Mouse (Mus musculus) thymus, adult 18-20 months (tissue): ENCODE results near the gene AC161166.1.

Experiments used
- DNase-seq, 2 experiments: peaks; one replicate each; pipeline ENCODE4 v3.0.0; 2022; ENCODE audit warnings: mixed read lengths in 2 of 2

AC161166.1 gene

GRCm38 (mm10) chr7:24512355-24512754, at the start of gene AC161166.1:
AC161166.1 (minus strand) TSS chr7:24512455.
- DNase-seq = no peak

GRCm38 (mm10) chr7:24561450-24561849, 49.2 kb upstream of the AC161166.1 start:
- no peak for DNase-seq

GRCm38 (mm10) chr7:24555786-24556185, 43.5 kb upstream of the AC161166.1 start:
- DNase-seq = no peak

GRCm38 (mm10) chr7:24551985-24552759, 39.9 kb upstream of the AC161166.1 start:
- DNase-seq = no peak

GRCm38 (mm10) chr7:24547534-24548036, 35.3 kb upstream of the AC161166.1 start:
- no peak for DNase-seq

- DNase-seq = peak; percentile 96 to 97
Observed at GRCm38 (mm10) chr7:24546634-24547389, 34.6 kb upstream of the AC161166.1 start.

- no peak for DNase-seq
Observed at GRCm38 (mm10) chr7:24546068-24546614, 33.9 kb upstream of the AC161166.1 start, which contains the start of the genes Pinlyp and Xrcc1. Pinlyp (minus strand) TSS chr7:24546118. Xrcc1 (plus strand) TSS chr7:24546289.

- DNase-seq = no peak
Observed at GRCm38 (mm10) chr7:24544506-24544905, 32.3 kb upstream of the AC161166.1 start.

GRCm38 (mm10) chr7:24539686-24540085, 27.4 kb upstream of the AC161166.1 start:
- no peak for DNase-seq

GRCm38 (mm10) chr7:24538701-24539100, 26.4 kb upstream of the AC161166.1 start:
- no peak for DNase-seq

GRCm38 (mm10) chr7:24538154-24538553, 25.9 kb upstream of the AC161166.1 start:
- DNase-seq = no peak

- no peak for DNase-seq
Observed at GRCm38 (mm10) chr7:24537591-24537990, 25.3 kb upstream of the AC161166.1 start.

- DNase-seq = no peak
Observed at GRCm38 (mm10) chr7:24537081-24537480, 24.8 kb upstream of the AC161166.1 start.

- no peak for DNase-seq
Observed at GRCm38 (mm10) chr7:24534301-24534700, 22.0 kb upstream of the AC161166.1 start.

- no peak for DNase-seq
Observed at GRCm38 (mm10) chr7:24533806-24534205, 21.6 kb upstream of the AC161166.1 start.

GRCm38 (mm10) chr7:24533031-24533571, 20.8 kb upstream of the AC161166.1 start:
- no peak for DNase-seq

- DNase-seq = peak; percentile 48 to 49
Observed at GRCm38 (mm10) chr7:24531211-24531971, 19.1 kb upstream of the AC161166.1 start.

- peak; percentile 96 to 98 for DNase-seq
Observed at GRCm38 (mm10) chr7:24530062-24530931, 18.0 kb upstream of the AC161166.1 start, which contains the start of gene Irgq. Irgq (plus strand) TSS chr7:24530689.

- DNase-seq = no peak
Observed at GRCm38 (mm10) chr7:24529580-24529979, 17.3 kb upstream of the AC161166.1 start.

- DNase-seq = no peak
Observed at GRCm38 (mm10) chr7:24528861-24529260, 16.6 kb upstream of the AC161166.1 start.
